Mouse (Mus musculus) ES-E14 (cell line): ENCODE measurements around the gene Myh6.

Source experiments
- CHD2 ChIP-seq: IDR thresholded peaks from 2 replicates; pipeline ENCODE4 v1.6.1; 2014; ENCODE audit warnings: mild to moderate bottlenecking, low read depth, low read length, inconsistent platforms
- HCFC1 ChIP-seq: IDR thresholded peaks from 2 replicates; pipeline ENCODE4 v1.6.1; 2012; ENCODE audit warnings: low read length, inconsistent platforms, borderline replicate concordance; ENCODE audit not compliant: insufficient read depth
- MAFK ChIP-seq: IDR thresholded peaks from 2 replicates; pipeline ENCODE4 v1.6.1; 2014; ENCODE audit warnings: mild to moderate bottlenecking, low read depth, low read length, inconsistent platforms; ENCODE audit not compliant: insufficient read depth
- ZC3H11A ChIP-seq: IDR thresholded peaks from 2 replicates; pipeline ENCODE4 v1.6.1; 2012; ENCODE audit warnings: low read depth, mild to moderate bottlenecking, inconsistent platforms, low read length, borderline replicate concordance

- TF ChIP-seq HCFC1 = no peak
- no peak for TF ChIP-seq MAFK
- no peak for TF ChIP-seq ZC3H11A
- TF ChIP-seq CHD2 = no peak
Observed at GRCm38 (mm10) chr14:54892200-54892599, 74.5 kb downstream of the Myh6 start, which contains the start of gene Pabpn1.
